Mouse (Mus musculus) frontal cortex, postnatal 10 days (tissue): Measurements from ENCODE around the gene Tmem163.

Experiments
- DNase-seq, 2 experiments: peaks; one replicate each; pipeline ENCODE4 v3.0.0; 2022; ENCODE audit warnings: low spot score in 2 of 2, mixed read lengths in 1 of 2

Gene Tmem163

GRCm38 (mm10) chr1:127437091-127437490 lies 242.3 kb downstream of the Tmem163 start:
- no peak for DNase-seq
